Mouse (Mus musculus) heart, adult 2 months (tissue): ENCODE data around the gene Rimbp2.
A peak's percentile ranks its signal among the peaks of the same experiment; 100 is the strongest.

Experiments used
- CTCF ChIP-seq: fragments of 200-600 bp; IDR thresholded peaks from 2 replicates; pipeline ENCODE4 v1.8.1; 2022; ENCODE audit warnings: antibody characterized with exemption, mild to moderate bottlenecking, moderate library complexity
- EP300 ChIP-seq: fragments of 200-500 bp; IDR thresholded peaks from 2 replicates; pipeline ENCODE4 v1.6.1; 2011; ENCODE audit warnings: low read depth, low read length, control low read depth; ENCODE audit not compliant: insufficient read depth

DNA sequence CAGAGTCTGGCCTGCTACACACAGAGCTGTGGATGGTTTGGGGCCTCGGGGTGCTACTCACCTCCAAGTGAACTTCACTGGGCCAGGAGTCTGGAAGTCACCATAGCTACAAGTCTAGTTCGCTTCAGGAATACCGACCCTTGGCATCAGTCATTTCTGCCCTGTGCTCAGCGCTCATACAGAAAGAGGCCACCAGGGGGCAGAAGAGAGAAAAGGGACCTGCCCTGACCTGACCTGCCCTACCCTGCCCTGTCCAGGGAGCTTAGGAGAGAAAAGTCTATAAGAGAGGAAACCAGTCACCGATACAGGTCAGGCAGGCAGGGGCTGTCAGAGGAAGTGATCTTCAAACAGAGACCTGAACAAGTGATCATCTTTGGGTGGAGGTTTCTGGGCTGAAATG lies 6.2 kb downstream of the Rimbp2 start:
- TF ChIP-seq CTCF (peak; percentile 63), EP300 (no peak)
